Mouse (Mus musculus) ES-Bruce4 (cell line): Measurements from ENCODE around the gene H2-Ke6.

Experiments used
- CTCF ChIP-seq: IDR thresholded peaks from one replicate; pipeline ENCODE4 v1.8.1; 2011; ENCODE audit warnings: low read depth, low read length
- POLR2A ChIP-seq: IDR thresholded peaks from one replicate; pipeline ENCODE4 v1.8.1; 2011; ENCODE audit warnings: low read length; ENCODE audit not compliant: insufficient read depth

GRCm38 (mm10) chr17:33994959-33995358, 32.9 kb downstream of the H2-Ke6 start:
- no peak for TF ChIP-seq POLR2A
- no peak for TF ChIP-seq CTCF
